Mouse (Mus musculus) kidney, embryonic 14.5 days (tissue): ENCODE results near the gene Wbp1l. TPM values are rescaled to one million over a fixed set of nuclear protein-coding genes. Genes with fewer than 3 reads are reported as not detected.

ENCODE experiments used
- ATAC-seq: fragments of 200-750 bp; cut with Nextera tagmentation; 2 replicates; pipeline ENCODE4 v1.8.0; 2017; ENCODE audit warnings: moderate number of reproducible peaks, mild to moderate bottlenecking, moderate TSS enrichment, moderate library complexity; ENCODE audit not compliant: low FRiP score, low TSS enrichment
- H3K27ac ChIP-seq: fragments of 300-500 bp; sonication (generic); 2 replicates; pipeline ENCODE4 v1.5.1; 2014; ENCODE audit warnings: low read depth, mild to moderate bottlenecking, low read length, moderate library complexity, mixed read lengths
- H3K27me3 ChIP-seq: fragments of 300-500 bp; sonication (generic); 2 replicates; pipeline ENCODE4 v1.6.1; 2014; ENCODE audit warnings: mild to moderate bottlenecking, low read length; ENCODE audit not compliant: control insufficient read depth, insufficient read depth
- H3K36me3 ChIP-seq: fragments of 300-500 bp; sonication (generic); 2 replicates; pipeline ENCODE4 v1.6.1; 2014; ENCODE audit warnings: low read length, mixed read lengths; ENCODE audit not compliant: control insufficient read depth, insufficient read depth
- H3K4me1 ChIP-seq: fragments of 300-500 bp; sonication (generic); 2 replicates; pipeline ENCODE4 v1.6.1; 2014; ENCODE audit warnings: low read length, mixed read lengths; ENCODE audit not compliant: control insufficient read depth, insufficient read depth
- H3K4me2 ChIP-seq: fragments of 300-500 bp; sonication (generic); replicated peaks from 2 replicates; pipeline ENCODE4 v1.6.1; 2014; ENCODE audit warnings: low read depth, mild to moderate bottlenecking, low read length
- H3K4me3 ChIP-seq: fragments of 300-500 bp; sonication (generic); 2 replicates; pipeline ENCODE4 v1.5.1; 2014; ENCODE audit warnings: mild to moderate bottlenecking, low read length
- H3K9ac ChIP-seq: fragments of 300-500 bp; sonication (generic); 2 replicates; pipeline ENCODE4 v1.6.1; 2014; ENCODE audit warnings: low read depth, mild to moderate bottlenecking, low read length, moderate library complexity
- H3K9me3 ChIP-seq: fragments of 300-500 bp; sonication (generic); 2 replicates; pipeline ENCODE4 v1.6.1; 2016; ENCODE audit warnings: low read length; ENCODE audit not compliant: control insufficient read depth
- WGBS: fragments of 180-500 bp; shearing (Covaris S2); extraction: QIAGEN DNeasy Blood & Tissue Kit; methylation state at CpG from one replicate; pipeline ENCODE4 v1.1.7; 2014; 5-methylcytosine and 5-hydroxymethylcytosine counted together
- polyA plus RNA-seq: library from polyadenylated mRNA; unstranded; fragments of >200 nt; fragmentation: Nextera tagmentation; extraction: Ambion mirVana; gene quantifications from 2 replicates; pipeline ENCODE4 v1.2.1, GENCODE M21; 2014

The Wbp1l gene
- 26.2 and 46.1 TPM in 2 replicates for polyA plus RNA-seq

GRCm38 (mm10) chr19:46598720-46599252 lies at the start of gene Wbp1l:
Gene Wbp1l (plus strand): TSS chr19:46599084.
- peaks cover 12% of the 10 kb centered on the region for H3K36me3 ChIP-seq
- under 1% methylated on average over 22 of the region's 22 CpGs for WGBS
- ATAC-seq: peak; percentile 99
- H3K9me3 ChIP-seq: no peaks in the 10 kb centered on the region
- peak within 1 kb of the TSS; percentile 86 for H3K4me2 ChIP-seq
- peak within 1 kb of the TSS; percentile 47; the same call in 1 of the 2 replicates for H3K27ac ChIP-seq
- H3K9ac ChIP-seq: peak within 1 kb of the TSS; percentile 82
- peak within 1 kb of the TSS; percentile 93 for H3K4me3 ChIP-seq
- no peaks in the 10 kb centered on the region for H3K27me3 ChIP-seq
- peaks cover 21% of the 10 kb centered on the region for H3K4me1 ChIP-seq

- H3K4me2 ChIP-seq: no peak overlapping the region
- peaks cover 42% of the 10 kb centered on the region for H3K36me3 ChIP-seq
- 89% methylated on average over 4 of the region's 4 CpGs for WGBS
Observed at GRCm38 (mm10) chr19:46550385-46550784, 48.5 kb upstream of the Wbp1l start.

GRCm38 (mm10) chr19:46552496-46552895 lies 46.4 kb upstream of the Wbp1l start:
- Histone ChIP-seq H3K27ac (no peak overlapping the region), H3K36me3 (peaks cover 54% of the 10 kb centered on the region), H3K4me2 (no peak overlapping the region), H3K9me3 (no peaks in the 10 kb centered on the region), H3K4me1 (no peaks in the 10 kb centered on the region), H3K4me3 (no peak overlapping the region), H3K27me3 (no peaks in the 10 kb centered on the region), H3K9ac (no peak overlapping the region)
- ATAC-seq: no peak
- 95% methylated on average over 3 of the region's 4 CpGs for WGBS

More at GRCm38 (mm10) chr19:46550385-46550784, 48.5 kb upstream of the Wbp1l start:
- no peaks in the 10 kb centered on the region for H3K27me3 ChIP-seq
- H3K27ac ChIP-seq: no peak overlapping the region
- H3K9me3 ChIP-seq: no peaks in the 10 kb centered on the region
- ATAC-seq: no peak
- no peaks in the 10 kb centered on the region for H3K4me1 ChIP-seq
- H3K4me3 ChIP-seq: no peak overlapping the region
- H3K9ac ChIP-seq: no peak overlapping the region

- H3K27ac ChIP-seq: no peak overlapping the region
- no peaks in the 10 kb centered on the region for H3K9me3 ChIP-seq
- no peak overlapping the region for H3K4me3 ChIP-seq
- ATAC-seq: no peak
- no peak overlapping the region for H3K9ac ChIP-seq
- WGBS: 78% methylated on average over 11 of the region's 11 CpGs
- no peak overlapping the region for H3K4me2 ChIP-seq
- H3K4me1 ChIP-seq: no peaks in the 10 kb centered on the region
- no peaks in the 10 kb centered on the region for H3K27me3 ChIP-seq
- peaks cover 56% of the 10 kb centered on the region for H3K36me3 ChIP-seq
Observed at GRCm38 (mm10) chr19:46553541-46553955, 45.3 kb upstream of the Wbp1l start.

GRCm38 (mm10) chr19:46558009-46558408 lies 40.9 kb upstream of the Wbp1l start:
- peaks cover 33% of the 10 kb centered on the region for H3K36me3 ChIP-seq
- H3K4me2 ChIP-seq: no peak overlapping the region
- H3K4me1 ChIP-seq: no peaks in the 10 kb centered on the region
- 86% methylated on average over 8 of the region's 8 CpGs for WGBS
- H3K4me3 ChIP-seq: no peak overlapping the region
- H3K27ac ChIP-seq: no peak overlapping the region
- ATAC-seq: no peak
- H3K9ac ChIP-seq: no peak overlapping the region
- no peaks in the 10 kb centered on the region for H3K9me3 ChIP-seq
- H3K27me3 ChIP-seq: no peaks in the 10 kb centered on the region

- no peaks in the 10 kb centered on the region for H3K27me3 ChIP-seq
- H3K9ac ChIP-seq: no peak overlapping the region
- peaks cover 31% of the 10 kb centered on the region for H3K36me3 ChIP-seq
- no peak overlapping the region for H3K4me2 ChIP-seq
- no peak for ATAC-seq
- no peak overlapping the region for H3K27ac ChIP-seq
- 73% methylated on average over 12 of the region's 12 CpGs for WGBS
- no peaks in the 10 kb centered on the region for H3K4me1 ChIP-seq
- H3K9me3 ChIP-seq: no peaks in the 10 kb centered on the region
- H3K4me3 ChIP-seq: no peak overlapping the region
Observed at GRCm38 (mm10) chr19:46558631-46559030, 40.3 kb upstream of the Wbp1l start.

- WGBS: 32% methylated on average over 1 of the region's 1 CpGs
- no peaks in the 10 kb centered on the region for H3K4me1 ChIP-seq
- ATAC-seq: no peak
- H3K27ac ChIP-seq: no peak overlapping the region
- H3K36me3 ChIP-seq: peaks cover 11% of the 10 kb centered on the region; the same call in 1 of the 2 replicates
- no peaks in the 10 kb centered on the region for H3K27me3 ChIP-seq
- no peaks in the 10 kb centered on the region for H3K9me3 ChIP-seq
- H3K4me3 ChIP-seq: no peak overlapping the region
- H3K4me2 ChIP-seq: no peak overlapping the region
- no peak overlapping the region for H3K9ac ChIP-seq
Observed at GRCm38 (mm10) chr19:46562132-46562531, 36.8 kb upstream of the Wbp1l start.

- WGBS: 81% methylated on average over 14 of the region's 14 CpGs
- H3K4me3 ChIP-seq: no peak overlapping the region
- H3K9me3 ChIP-seq: no peaks in the 10 kb centered on the region
- no peaks in the 10 kb centered on the region for H3K27me3 ChIP-seq
- H3K4me2 ChIP-seq: no peak overlapping the region
- no peak overlapping the region for H3K9ac ChIP-seq
- H3K4me1 ChIP-seq: no peaks in the 10 kb centered on the region
- no peak overlapping the region for H3K27ac ChIP-seq
- no peak for ATAC-seq
- H3K36me3 ChIP-seq: peaks cover 7% of the 10 kb centered on the region; the same call in 1 of the 2 replicates
Observed at GRCm38 (mm10) chr19:46562581-46563515, 36.0 kb upstream of the Wbp1l start.

GRCm38 (mm10) chr19:46563603-46564002 lies 35.3 kb upstream of the Wbp1l start:
- Histone ChIP-seq H3K36me3 (0 out of 2 replicates have a peak, but pooled peaks cover 4% of the 10 kb centered on the region), H3K9ac (no peak overlapping the region), H3K4me2 (no peak overlapping the region), H3K27me3 (no peaks in the 10 kb centered on the region), H3K4me1 (no peaks in the 10 kb centered on the region), H3K9me3 (no peaks in the 10 kb centered on the region), H3K27ac (no peak overlapping the region), H3K4me3 (no peak overlapping the region)
- no peak for ATAC-seq
- WGBS: 73% methylated on average over 4 of the region's 4 CpGs
